In genomic region chr9:65818402-65818801, GRCm38 (mm10) we compare ENCODE assay signal across 23 mouse cellular contexts. TPM values are rescaled to one million over a fixed set of nuclear protein-coding genes. Genes with fewer than 3 reads are reported as not detected.
DNase-seq lines count a peak whose midpoint lies in the region; ATAC-seq and TF ChIP-seq lines count a peak whose summit lies in the region.
"Had no signal": no experiment of that assay in that cellular context is flagged by ENCODE, and none has a peak within 500 bp of the region (broad histone marks: within the 10 kb centered on the region; RNA-seq: fewer than 3 reads in every experiment).

No protein-coding gene starts in this region.

- H3K9me3 ChIP-seq in forebrain, embryonic 12.5 days = no peaks in the 10 kb centered on the region
- H3K9me3 ChIP-seq in forebrain, embryonic 11.5 days (ENCODE audit: control insufficient read depth, low read length) = peaks cover 3% of the 10 kb centered on the region; the same call in 1 of the 2 replicates
- H3K9me3 ChIP-seq in kidney, postnatal 0 days (replicated peaks; ENCODE audit: low read length) = no peaks in the 10 kb centered on the region
- H3K9me3 ChIP-seq in forebrain, embryonic 16.5 days (ENCODE audit: control insufficient read depth, low read length) = no peaks in the 10 kb centered on the region
- H3K9me3 ChIP-seq in midbrain, embryonic 14.5 days (ENCODE audit: control insufficient read depth, low read length) = no peaks in the 10 kb centered on the region
- H3K9me3 ChIP-seq: embryonic facial prominence, embryonic 15.5 days; heart, embryonic 13.5 days had no signal

- H3K9ac ChIP-seq in forebrain, embryonic 12.5 days = 0 out of 2 replicates have a peak overlapping the region, but pooled peaks have one; percentile 29
- H3K9ac ChIP-seq in forebrain, embryonic 11.5 days (ENCODE audit: low read length) = no peak overlapping the region
- H3K9ac ChIP-seq in kidney, postnatal 0 days (ENCODE audit: low read depth, low read length) = no peak overlapping the region
- H3K9ac ChIP-seq in forebrain, embryonic 16.5 days (replicated peaks; ENCODE audit: low read depth, low read length) = no peak overlapping the region; the same call in 1 of the 2 replicates
- H3K9ac ChIP-seq in midbrain, embryonic 14.5 days (replicated peaks; ENCODE audit: low read length) = no peak overlapping the region
- H3K9ac ChIP-seq: embryonic facial prominence, embryonic 15.5 days; heart, embryonic 13.5 days; limb, embryonic 12.5 days; liver, postnatal 0 days had no signal

- peak overlapping the region; percentile 78 for H3K27ac ChIP-seq in forebrain, embryonic 12.5 days
- H3K27ac ChIP-seq in forebrain, embryonic 11.5 days (ENCODE audit: low read depth, low read length) = no peak overlapping the region; the same call in 1 of the 2 replicates
- H3K27ac ChIP-seq in kidney, postnatal 0 days = 0 out of 2 replicates have a peak overlapping the region, but pooled peaks have one; percentile 47
- H3K27ac ChIP-seq in forebrain, embryonic 16.5 days (ENCODE audit: low read length) = peak overlapping the region; percentile 75
- peak overlapping the region; percentile 69; the same call in 1 of the 2 replicates for H3K27ac ChIP-seq in midbrain, embryonic 14.5 days (replicated peaks; ENCODE audit: low read depth, low read length)
- H3K27ac ChIP-seq: embryonic facial prominence, embryonic 15.5 days; heart, embryonic 13.5 days; limb, embryonic 12.5 days; macrophage had no signal

- H3K36me3 ChIP-seq in forebrain, embryonic 12.5 days (replicated peaks) = peaks cover 23% of the 10 kb centered on the region
- peaks cover 2% of the 10 kb centered on the region; the same call in 1 of the 2 replicates for H3K36me3 ChIP-seq in forebrain, embryonic 11.5 days (ENCODE audit: control insufficient read depth, insufficient read depth, low read length)
- no peaks in the 10 kb centered on the region for H3K36me3 ChIP-seq in kidney, postnatal 0 days (ENCODE audit: insufficient read depth, low read length)
- no peaks in the 10 kb centered on the region; the same call in 1 of the 2 replicates for H3K36me3 ChIP-seq in forebrain, embryonic 16.5 days (ENCODE audit: control insufficient read depth, insufficient read depth)
- H3K36me3 ChIP-seq in midbrain, embryonic 14.5 days (ENCODE audit: control insufficient read depth, insufficient read depth, low read length) = 0 out of 2 replicates have a peak, but pooled peaks cover 2% of the 10 kb centered on the region

- no peak for ATAC-seq in forebrain, embryonic 12.5 days (ENCODE audit: low FRiP score)
- no peak for ATAC-seq in forebrain, embryonic 11.5 days (replicated peaks; ENCODE audit: low FRiP score)
- ATAC-seq in kidney, postnatal 0 days (replicated peaks; ENCODE audit: low FRiP score, low read depth) = no peak
- ATAC-seq in forebrain, embryonic 16.5 days = peak; percentile 70; the same call in 1 of the 2 replicates
- no peak for ATAC-seq in midbrain, embryonic 14.5 days (ENCODE audit: low FRiP score, low TSS enrichment)
- no peak for ATAC-seq in monocyte, adult 5-6 weeks (replicated peaks; ENCODE audit: insufficient number of reproducible peaks, low FRiP score, low TSS enrichment, poor library complexity, severe bottlenecking)
- ATAC-seq: liver, postnatal 0 days; lung, postnatal 0 days had no signal

- H3K4me2 ChIP-seq in forebrain, embryonic 12.5 days = peak overlapping the region; percentile 19; the same call in 1 of the 2 replicates
- no peak overlapping the region for H3K4me2 ChIP-seq in forebrain, embryonic 11.5 days (ENCODE audit: low read depth, low read length, severe bottlenecking)
- H3K4me2 ChIP-seq in kidney, postnatal 0 days (ENCODE audit: low read length) = no peak overlapping the region
- H3K4me2 ChIP-seq in forebrain, embryonic 16.5 days (ENCODE audit: low read length) = no peak overlapping the region
- H3K4me2 ChIP-seq in midbrain, embryonic 14.5 days (ENCODE audit: low read length) = 0 out of 2 replicates have a peak overlapping the region, but pooled peaks have one; percentile 5
- H3K4me2 ChIP-seq: embryonic facial prominence, embryonic 15.5 days; heart, embryonic 13.5 days; limb, embryonic 12.5 days; liver, embryonic 11.5 days had no signal

- H3K27me3 ChIP-seq in forebrain, embryonic 12.5 days = no peaks in the 10 kb centered on the region
- no peaks in the 10 kb centered on the region for H3K27me3 ChIP-seq in forebrain, embryonic 11.5 days (ENCODE audit: control insufficient read depth, insufficient read depth, low read length)
- H3K27me3 ChIP-seq in kidney, postnatal 0 days (ENCODE audit: insufficient read depth, low read length) = no peaks in the 10 kb centered on the region
- H3K27me3 ChIP-seq in forebrain, embryonic 16.5 days (replicated peaks; ENCODE audit: control insufficient read depth, insufficient read depth, low read length) = no peaks in the 10 kb centered on the region
- no peaks in the 10 kb centered on the region for H3K27me3 ChIP-seq in midbrain, embryonic 14.5 days (ENCODE audit: control insufficient read depth, insufficient read depth, low read length)
- H3K27me3 ChIP-seq: embryonic facial prominence, embryonic 15.5 days; heart, embryonic 13.5 days; limb, embryonic 12.5 days had no signal

- no peak overlapping the region for H3K4me3 ChIP-seq in forebrain, embryonic 12.5 days (replicated peaks)
- H3K4me3 ChIP-seq in forebrain, embryonic 11.5 days (ENCODE audit: low read depth, low read length) = no peak overlapping the region
- no peak overlapping the region for H3K4me3 ChIP-seq in kidney, postnatal 0 days (replicated peaks; ENCODE audit: low read depth, low read length)
- no peak overlapping the region for H3K4me3 ChIP-seq in forebrain, embryonic 16.5 days (replicated peaks; ENCODE audit: low read length)
- H3K4me3 ChIP-seq in midbrain, embryonic 14.5 days (replicated peaks; ENCODE audit: low read depth, low read length) = no peak overlapping the region
- H3K4me3 ChIP-seq: embryonic facial prominence, embryonic 15.5 days; heart, embryonic 13.5 days; limb, embryonic 12.5 days had no signal

- H3K4me1 ChIP-seq in forebrain, embryonic 12.5 days = peaks cover 37% of the 10 kb centered on the region
- 0 out of 2 replicates have a peak, but pooled peaks cover 3% of the 10 kb centered on the region for H3K4me1 ChIP-seq in forebrain, embryonic 11.5 days (replicated peaks; ENCODE audit: control insufficient read depth, insufficient read depth, low read length)
- peaks cover under 1% of the 10 kb centered on the region; the same call in 1 of the 2 replicates for H3K4me1 ChIP-seq in kidney, postnatal 0 days (replicated peaks; ENCODE audit: insufficient read depth, low read length)
- peaks cover 18% of the 10 kb centered on the region for H3K4me1 ChIP-seq in forebrain, embryonic 16.5 days (replicated peaks; ENCODE audit: control insufficient read depth, insufficient read depth, low read length)
- H3K4me1 ChIP-seq in midbrain, embryonic 14.5 days (ENCODE audit: control insufficient read depth, insufficient read depth, low read length) = peaks cover 31% of the 10 kb centered on the region

- WGBS in forebrain, embryonic 12.5 days = 29% methylated on average over 2 of the region's 2 CpGs
- 45% methylated on average over 2 of the region's 2 CpGs for WGBS in forebrain, embryonic 11.5 days
- 91% methylated on average over 2 of the region's 2 CpGs for WGBS in kidney, postnatal 0 days
- 6% methylated on average over 2 of the region's 2 CpGs for WGBS in forebrain, embryonic 16.5 days
- WGBS in midbrain, embryonic 14.5 days = 8% methylated on average over 2 of the region's 2 CpGs

- no peak for TF ChIP-seq CTCF in kidney, postnatal 0 days (IDR thresholded peaks at IDR 0.05; ENCODE audit: low read depth)

- no peak for DNase-seq in forebrain, embryonic 11.5 days (ENCODE audit: low spot score)
- DNase-seq in kidney, postnatal 0 days (ENCODE audit: low spot score) = no peak
- DNase-seq in kidney, adult 11 months = no peak
- DNase-seq in midbrain, embryonic 14.5 days = peak; percentile 32
- DNase-seq in right cerebral cortex, postnatal 10 days (ENCODE audit: low spot score in 2 of 2) = no peak
- DNase-seq: adrenal gland, postnatal 14 days; cerebellum, adult 9-10 months; gastrocnemius, postnatal 10 days; heart, adult 11 months; kidney, postnatal 36 days; liver, postnatal 0 days; right cerebral cortex, postnatal 25 days; spleen, adult 18-20 months; thymus, postnatal 14 days had no signal

RNA-seq across cellular contexts. Expression of gene Zfp609, which starts 9.0 kb away (rescaled TPM):
- polyA plus RNA-seq in forebrain, embryonic 12.5 days (2016; fragmentation: Nextera tagmentation; extraction: Ambion mirVana) = 11.1 and 13.1 TPM in 2 replicates
- 12.3 and 12.9 TPM in 2 replicates for polyA plus RNA-seq in forebrain, embryonic 11.5 days (2014; fragmentation: Nextera tagmentation; extraction: Ambion mirVana)
- 4.1 and 5.0 TPM in 2 replicates for polyA plus RNA-seq in kidney, postnatal 0 days (2015; fragmentation: Nextera tagmentation; extraction: Ambion mirVana)
- 7.7 and 8.0 TPM in 2 replicates for polyA plus RNA-seq in forebrain, embryonic 16.5 days (2015; fragmentation: Nextera tagmentation; extraction: Ambion mirVana)
- polyA plus RNA-seq in midbrain, embryonic 14.5 days (2014; fragmentation: Nextera tagmentation; extraction: Ambion mirVana) = 9.2 and 10.2 TPM in 2 replicates
- 3.3 to 5.2 TPM (median 4.8 TPM) in 3 replicates for total RNA-seq in monocyte, adult 5-6 weeks (2017)

Comparison
In these comparisons a context has a peak if more than half of its experiments do, and no peak if none do; other contexts are left out.
1. H3K4me2 ChIP-seq: peak in forebrain, embryonic 12.5 days (single experiment) and midbrain, embryonic 14.5 days (single experiment); none in forebrain, embryonic 11.5 days (single experiment), kidney, postnatal 0 days (single experiment) and forebrain, embryonic 16.5 days (single experiment).